Mouse (Mus musculus) mesoderm, embryonic 11.5 days (tissue): ENCODE measurements at regions not wholly inside any gene's neighbourhood (a gene's known extent, or its start where the extent isn't known, plus 50 kb on each side); places are given as distances from the start of the nearest gene placed in this dataset.

ENCODE experiments used
- DNase-seq: peaks from one replicate; pipeline ENCODE4 v3.0.0-alpha.2; 2012; ENCODE audit warnings: low read depth, low spot score

DNA sequence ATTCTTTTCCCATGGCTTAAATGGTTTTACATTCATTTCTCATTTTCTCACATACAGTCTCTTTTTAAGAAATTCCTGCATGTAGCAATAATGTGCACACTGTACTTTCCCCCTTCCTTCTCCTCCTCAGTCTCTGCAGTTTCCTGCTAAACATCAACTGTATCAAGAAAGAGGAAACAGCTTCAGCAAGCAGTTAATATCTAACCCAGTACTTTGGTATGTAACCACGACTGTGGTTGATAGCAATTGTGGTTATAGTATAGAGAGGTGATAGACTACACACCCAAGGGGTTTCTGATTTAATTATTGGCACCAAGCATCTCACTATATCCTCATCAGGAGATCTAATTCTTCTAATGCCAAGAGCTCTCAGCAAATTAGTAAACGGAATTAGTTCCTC lies 52.8 kb upstream of the Eci2 start:
- DNase-seq: no peak

DNA sequence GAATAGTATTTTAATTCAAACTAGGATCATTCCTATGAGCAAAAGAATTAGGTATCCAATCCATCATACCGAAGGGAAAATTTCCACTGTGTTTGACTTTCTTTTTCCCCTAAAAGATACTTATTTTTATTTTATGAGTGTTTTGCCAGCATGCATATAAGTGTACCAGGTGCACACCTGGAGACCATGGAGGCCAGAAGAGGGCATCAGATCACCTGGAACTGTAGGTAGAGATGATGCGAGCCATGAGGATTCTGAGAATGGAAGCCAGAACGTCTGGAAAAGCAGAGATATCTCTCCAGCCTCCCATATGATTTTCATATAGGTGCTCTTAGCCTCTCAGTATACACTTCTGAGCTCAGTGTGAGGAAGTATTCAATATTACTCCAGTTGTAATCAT lies 58.5 kb upstream of the Eci2 start:
- DNase-seq: no peak

DNA sequence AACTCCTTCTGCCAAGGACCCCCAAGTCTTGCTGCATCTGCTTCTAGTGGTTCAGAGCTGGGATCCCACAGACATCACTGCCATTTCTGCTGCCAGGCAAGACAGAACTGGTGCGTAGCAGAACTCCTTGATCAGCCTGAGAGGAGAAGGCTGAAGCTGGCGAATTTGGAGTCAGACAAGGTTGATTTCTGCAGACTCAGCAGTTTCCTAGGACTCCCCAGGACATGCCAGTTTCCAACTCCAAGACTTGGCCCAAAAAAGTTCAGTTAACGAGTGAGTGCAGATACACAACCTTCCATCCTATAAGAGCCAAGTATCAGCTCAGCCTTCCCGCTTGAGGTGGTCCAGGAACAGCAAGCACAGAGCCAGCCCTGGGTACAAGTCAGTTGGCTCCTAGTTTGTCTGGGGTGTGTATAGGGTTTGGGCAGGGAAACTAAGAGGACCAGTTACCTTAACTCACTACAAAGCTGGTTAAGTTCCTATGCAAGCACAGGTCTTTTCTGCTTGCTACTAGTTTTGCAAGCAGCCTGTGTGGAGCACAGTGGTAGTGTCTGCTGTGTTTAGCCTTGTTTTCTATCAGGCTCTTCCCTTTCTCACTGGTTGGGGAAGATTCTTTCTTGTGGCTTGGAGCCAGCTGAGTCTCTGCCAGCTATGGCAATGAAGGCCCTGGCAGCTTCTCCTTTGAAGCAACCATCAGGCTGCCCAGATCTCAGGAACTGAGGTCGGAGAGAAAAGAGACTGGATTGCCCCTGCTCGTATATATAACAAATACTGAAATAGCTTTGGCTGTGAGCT lies 60.5 kb upstream of the Eci2 start:
- no peak for DNase-seq

DNA sequence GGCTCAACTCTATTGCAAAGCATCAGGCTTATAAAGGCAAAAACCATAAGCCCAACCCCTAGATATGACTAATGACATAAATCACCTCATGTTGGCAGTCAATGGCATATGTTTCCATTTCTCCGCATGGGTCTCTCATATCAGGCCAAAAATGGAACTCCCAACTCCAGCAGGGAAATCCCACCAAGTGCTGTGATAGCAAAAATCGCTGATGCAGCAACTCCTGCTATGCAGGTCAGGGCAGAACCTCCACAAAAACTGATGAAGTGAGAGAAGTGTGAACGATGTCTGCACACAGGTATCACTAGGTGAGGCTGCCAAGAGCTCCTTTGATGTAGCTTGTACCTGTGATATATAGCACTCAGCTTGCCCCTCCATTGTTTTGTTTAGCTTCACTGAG lies 64.3 kb upstream of the Eci2 start:
- DNase-seq: no peak

GRCm38 (mm10) chr13:35119782-35120181 lies 92.9 kb upstream of the Eci2 start:
- peak; percentile 3 for DNase-seq

DNA sequence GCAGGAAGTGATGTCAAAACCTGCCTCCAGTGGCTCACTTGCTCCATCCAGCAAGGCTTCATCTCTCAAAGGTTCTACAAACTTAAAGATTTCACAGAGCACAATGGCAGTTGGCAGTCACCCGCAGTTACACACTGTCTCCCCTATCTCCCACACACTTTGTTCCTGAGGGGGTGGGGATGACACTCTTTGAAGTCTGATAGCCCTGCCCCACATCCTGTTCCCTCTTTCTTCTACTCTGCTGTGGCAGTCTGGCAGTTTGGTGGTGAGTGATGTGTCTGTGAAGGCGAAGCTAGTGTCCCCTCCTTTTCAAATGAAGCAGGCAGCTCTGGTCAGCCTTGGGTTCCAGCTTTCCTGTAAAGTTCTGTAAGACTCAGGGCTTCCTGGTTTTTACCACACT lies 102.6 kb upstream of the Eci2 start:
- no peak for DNase-seq

- DNase-seq: no peak
Observed at GRCm38 (mm10) chr13:35131272-35132185, 104.6 kb upstream of the Eci2 start.

DNA sequence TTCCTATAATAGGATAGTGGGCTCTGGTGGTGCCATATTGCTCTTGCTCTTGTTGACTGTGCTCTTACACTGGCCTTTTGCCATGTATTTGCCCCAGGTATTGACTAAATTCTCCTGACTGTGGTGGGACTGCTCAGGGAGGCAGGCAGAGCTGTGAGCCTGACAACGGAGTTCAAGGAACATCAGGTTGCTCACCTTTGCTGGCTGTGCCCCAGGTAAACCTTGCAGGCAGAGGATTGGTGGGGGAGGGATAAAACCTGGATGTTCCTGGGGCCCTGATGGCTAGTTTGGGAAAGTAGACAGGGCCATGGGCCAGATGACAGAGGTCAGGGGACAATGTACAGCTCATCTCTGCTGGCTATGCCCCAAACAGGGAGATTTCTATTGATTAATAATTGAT lies 124.7 kb upstream of the Eci2 start:
- no peak for DNase-seq

GRCm38 (mm10) chr13:35159456-35159855 lies 132.6 kb upstream of the Eci2 start:
- no peak for DNase-seq

- DNase-seq: no peak
Observed at GRCm38 (mm10) chr13:35160767-35161166, 133.9 kb upstream of the Eci2 start.

- no peak for DNase-seq
Observed at GRCm38 (mm10) chr13:35166080-35166479, 139.2 kb upstream of the Eci2 start.

DNA sequence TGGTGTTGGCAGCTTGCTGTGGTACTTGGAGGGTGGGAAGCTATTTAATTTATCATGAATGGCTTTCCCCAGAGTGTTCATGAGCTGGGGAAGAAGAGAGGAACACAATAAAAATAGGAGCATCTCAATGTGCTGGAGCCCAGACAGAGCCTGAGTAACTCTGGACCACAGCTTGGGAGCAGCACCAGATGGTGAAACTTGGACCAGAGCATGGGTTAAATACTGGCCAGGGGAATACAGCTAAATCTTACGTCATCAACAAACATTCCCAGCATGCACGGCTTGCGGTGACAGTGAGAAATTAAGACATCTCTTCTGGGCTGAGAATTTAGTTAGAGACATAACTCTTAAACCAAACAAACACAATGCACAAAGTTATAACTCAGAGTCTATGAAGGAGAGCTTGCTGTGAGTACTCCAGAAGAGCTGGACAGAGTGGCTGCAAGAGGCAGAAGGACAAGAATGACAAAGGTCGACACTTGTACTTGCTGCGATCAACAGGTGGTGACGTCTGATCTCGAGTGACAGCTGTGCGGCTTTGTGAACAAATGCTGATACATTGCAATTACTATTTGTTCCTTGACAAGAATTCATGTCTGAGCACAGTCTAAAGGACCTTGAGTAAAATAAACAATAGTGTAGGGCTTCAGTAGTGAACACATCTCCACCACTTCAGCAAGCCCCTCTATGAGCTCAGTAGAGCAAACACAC lies 140.1 kb upstream of the Eci2 start:
- no peak for DNase-seq

GRCm38 (mm10) chr13:35171562-35172254 lies 144.8 kb upstream of the Eci2 start:
- DNase-seq: no peak

DNA sequence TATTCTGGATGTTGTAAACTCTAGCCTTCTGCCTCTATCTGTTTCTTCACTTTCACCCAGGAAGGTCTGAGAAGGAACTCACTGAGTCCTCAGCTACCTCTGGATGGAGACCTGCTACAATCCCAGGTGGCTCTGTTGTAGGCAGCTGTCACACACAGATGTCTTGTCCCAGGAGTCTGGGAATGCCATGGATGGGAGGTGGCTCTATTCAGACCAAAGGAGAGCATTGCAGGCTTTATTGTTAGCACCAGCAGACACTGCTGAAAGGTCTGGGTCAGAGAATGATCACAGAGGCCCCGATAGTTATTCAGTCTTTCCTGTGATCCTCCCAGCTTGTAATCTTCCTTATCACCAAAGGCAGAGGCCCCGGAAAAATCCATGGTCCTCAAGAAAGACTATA lies 146.6 kb upstream of the Eci2 start:
- no peak for DNase-seq

GRCm38 (mm10) chr13:35175587-35175986 lies 148.7 kb upstream of the Eci2 start:
- DNase-seq: no peak

GRCm38 (mm10) chr13:35177305-35177704 lies 150.4 kb upstream of the Eci2 start:
- no peak for DNase-seq

GRCm38 (mm10) chr13:35189028-35189711 lies 162.3 kb upstream of the Eci2 start:
- peak; percentile 73 for DNase-seq

DNA sequence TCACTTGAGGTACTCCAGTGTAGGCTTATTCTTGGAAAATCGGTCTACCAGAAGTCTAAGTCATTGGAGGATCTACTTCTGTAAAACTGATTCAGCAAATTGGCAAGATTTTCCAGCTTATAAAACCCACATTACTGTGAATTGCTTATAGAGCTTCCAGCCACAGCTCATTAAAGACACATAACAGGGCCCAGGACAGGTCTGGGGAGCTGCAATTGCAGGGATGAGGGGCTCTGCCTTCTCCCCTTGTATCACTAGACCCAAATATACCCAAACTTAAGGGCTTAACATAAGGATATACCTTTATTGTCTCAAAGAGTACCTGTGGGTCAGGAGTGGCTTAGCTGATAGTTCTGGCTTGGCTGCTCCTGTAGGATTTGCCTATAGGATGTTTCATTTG lies 175.2 kb upstream of the Eci2 start:
- no peak for DNase-seq

GRCm38 (mm10) chr13:35208319-35208718 lies 181.4 kb upstream of the Eci2 start:
- no peak for DNase-seq

DNA sequence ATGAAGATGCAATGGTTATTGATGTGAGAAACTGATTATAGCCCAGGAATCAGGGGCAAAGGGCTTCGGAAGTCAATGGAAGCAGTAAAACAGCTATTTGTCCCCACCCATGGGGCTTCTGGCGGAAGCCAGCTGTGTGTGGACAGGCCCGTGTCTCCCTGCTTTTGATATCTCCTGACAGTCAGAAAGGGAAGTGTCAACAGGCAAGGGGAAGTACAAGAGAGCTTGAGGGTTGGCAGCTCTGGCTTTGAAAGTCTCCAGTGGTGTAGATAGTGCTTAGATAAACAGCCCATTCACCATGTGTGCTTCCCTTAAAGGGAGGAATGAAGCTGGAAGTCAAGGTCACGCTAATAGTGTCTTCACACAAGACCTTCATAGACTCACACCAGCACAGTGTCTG lies 182.7 kb upstream of the Eci2 start:
- no peak for DNase-seq

- no peak for DNase-seq
Observed at GRCm38 (mm10) chr13:35211834-35212233, 184.9 kb upstream of the Eci2 start.
